Mouse (Mus musculus): ENCODE measurements around the gene Olfr564. TPM values are rescaled to one million over a fixed set of nuclear protein-coding genes. Genes with fewer than 3 reads are reported as not detected.
A peak's percentile ranks its signal among the peaks of the same experiment; 100 is the strongest.

Olfr564 gene
- not detected for total RNA-seq (2021)

DNA sequence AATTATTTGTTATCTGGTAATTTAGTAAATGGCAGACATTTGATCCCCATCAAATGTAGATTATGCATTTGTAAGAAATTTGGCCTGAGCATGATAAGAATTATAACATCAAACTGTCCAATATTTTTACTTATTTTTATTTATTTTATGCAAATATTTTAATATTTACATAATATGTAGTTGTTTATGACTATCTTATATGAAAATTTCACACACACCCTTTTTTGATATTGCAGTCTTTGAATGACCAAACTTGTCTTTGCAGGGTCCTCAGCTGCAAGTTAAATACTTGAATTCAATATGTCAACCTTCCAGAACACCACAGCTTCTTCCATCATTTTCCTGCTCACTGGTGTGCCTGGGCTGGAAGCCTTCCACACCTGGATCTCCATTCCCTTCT, at the start of gene Olfr564:
Gene Olfr564, plus strand, starts transcription at position 301 of the 400 bp plus-strand sequence.
- DNase-seq (ENCODE audit: low spot score in 2 of 2): no peak
- intact Hi-C loops (cut with DNase I): no loop called here

DNA sequence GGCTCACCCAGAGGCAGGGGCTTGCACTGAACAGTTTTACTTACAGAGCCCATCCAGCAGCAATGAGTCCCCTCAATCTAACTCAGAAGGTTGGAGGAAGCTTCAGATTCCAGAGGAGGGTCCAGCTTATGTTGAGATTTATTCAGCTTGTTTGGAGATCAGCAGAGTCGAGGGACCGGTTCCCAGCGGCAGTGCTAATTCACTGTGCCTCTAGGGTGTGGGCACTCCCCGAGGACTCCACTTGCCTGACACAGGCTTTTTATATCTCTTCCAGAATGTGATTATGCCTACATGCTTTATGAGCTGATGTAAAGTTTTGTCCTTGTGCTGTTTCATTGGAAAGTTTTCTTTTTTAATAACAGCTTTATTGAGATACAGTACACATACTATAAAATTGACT, 44.0 kb upstream of the Olfr564 start, which contains the start of the genes Olfr560 and Olfr78:
Gene Olfr560, minus strand, starts transcription at position 101 of the 400 bp plus-strand sequence.
Gene Olfr78, minus strand, starts transcription at position 206 of the 400 bp plus-strand sequence.
- intact Hi-C loops (cut with DNase I): no loop called here
- DNase-seq (ENCODE audit: low spot score in 2 of 2): peak in 1 of 2 experiments; percentile 14

- intact Hi-C loops (cut with DNase I): no loop called here
- DNase-seq (ENCODE audit: low spot score in 2 of 2): no peak
Observed at GRCm38 (mm10) chr7:102770921-102771320, 32.4 kb upstream of the Olfr564 start, which contains the start of gene Olfr561. TSS of gene Olfr561 (plus strand) at chr7:102771221.

Other genes with a start within 250 kb of the Olfr564 start
- 1 to 10 TPM; 2.7 to 4.2 TPM for gene Trim21, start 238.0 kb upstream of the Olfr564 start, total RNA-seq (2021)
- gene Olfr550, start 232.0 kb upstream of the Olfr564 start, total RNA-seq (2021): under 1 TPM; 0.23 to 0.41 TPM
- gene Olfr551, start 211.6 kb upstream of the Olfr564 start, total RNA-seq (2021): not detected
- under 1 TPM; 0.11 to 0.14 TPM for gene Olfr552, start 205.7 kb upstream of the Olfr564 start, total RNA-seq (2021)
- not detected for gene Olfr553, start 185.3 kb upstream of the Olfr564 start, total RNA-seq (2021)
- not detected for gene Olfr554, start 165.0 kb upstream of the Olfr564 start, total RNA-seq (2021)
- not detected for gene Olfr555, start 144.7 kb upstream of the Olfr564 start, total RNA-seq (2021)
- gene Olfr556, start 138.6 kb upstream of the Olfr564 start, total RNA-seq (2021): not detected
- gene Trim68, start 116.2 kb upstream of the Olfr564 start, total RNA-seq (2021): 1 to 10 TPM; 4.1 to 5.3 TPM
- gene Olfr557, start 107.6 kb upstream of the Olfr564 start, total RNA-seq (2021): not detected
- under 1 TPM; 0.27 to 0.37 TPM for gene Olfr558, start 101.3 kb upstream of the Olfr564 start, total RNA-seq (2021)
- not detected for gene Olfr33, start 84.4 kb upstream of the Olfr564 start, total RNA-seq (2021)
- gene Olfr559, start 76.0 kb upstream of the Olfr564 start, total RNA-seq (2021): not detected
- under 1 TPM in 1 of 2 experiments, not detected in 1; 0.16 TPM for gene Olfr560, start 44.1 kb upstream of the Olfr564 start, total RNA-seq (2021)
- under 1 TPM; 0.57 to 0.92 TPM for gene Olfr78, start 44.0 kb upstream of the Olfr564 start, total RNA-seq (2021)
- gene Olfr561, start 32.3 kb upstream of the Olfr564 start, total RNA-seq (2021): not detected
- gene Olfr566, start 55.3 kb downstream of the Olfr564 start, total RNA-seq (2021): not detected
- not detected for gene Olfr568, start 73.6 kb downstream of the Olfr564 start, total RNA-seq (2021)
- gene Olfr569, start 87.4 kb downstream of the Olfr564 start, total RNA-seq (2021): not detected
- not detected for gene Olfr570, start 91.1 kb downstream of the Olfr564 start, total RNA-seq (2021)
- not detected for gene Olfr571, start 114.1 kb downstream of the Olfr564 start, total RNA-seq (2021)
- gene Olfr572, start 120.9 kb downstream of the Olfr564 start, total RNA-seq (2021): not detected
- not detected for gene Olfr573-ps1, start 139.1 kb downstream of the Olfr564 start, total RNA-seq (2021)
- gene Olfr574, start 145.0 kb downstream of the Olfr564 start, total RNA-seq (2021): not detected
- gene Olfr575, start 155.3 kb downstream of the Olfr564 start, total RNA-seq (2021): not detected
- not detected for gene Olfr576, start 159.2 kb downstream of the Olfr564 start, total RNA-seq (2021)
- gene Olfr577, start 172.5 kb downstream of the Olfr564 start, total RNA-seq (2021): not detected
- gene Olfr578, start 185.8 kb downstream of the Olfr564 start, total RNA-seq (2021): not detected
- gene Olfr582, start 234.5 kb downstream of the Olfr564 start, total RNA-seq (2021): not detected
- gene Olfr583, start 247.8 kb downstream of the Olfr564 start, total RNA-seq (2021): not detected